Mouse (Mus musculus) thymus, postnatal 25 days (tissue): ENCODE results near the gene Gabpa.

ENCODE experiments used
- DNase-seq: peaks from one replicate; pipeline ENCODE4 v3.0.0; 2022

Gabpa gene

DNA sequence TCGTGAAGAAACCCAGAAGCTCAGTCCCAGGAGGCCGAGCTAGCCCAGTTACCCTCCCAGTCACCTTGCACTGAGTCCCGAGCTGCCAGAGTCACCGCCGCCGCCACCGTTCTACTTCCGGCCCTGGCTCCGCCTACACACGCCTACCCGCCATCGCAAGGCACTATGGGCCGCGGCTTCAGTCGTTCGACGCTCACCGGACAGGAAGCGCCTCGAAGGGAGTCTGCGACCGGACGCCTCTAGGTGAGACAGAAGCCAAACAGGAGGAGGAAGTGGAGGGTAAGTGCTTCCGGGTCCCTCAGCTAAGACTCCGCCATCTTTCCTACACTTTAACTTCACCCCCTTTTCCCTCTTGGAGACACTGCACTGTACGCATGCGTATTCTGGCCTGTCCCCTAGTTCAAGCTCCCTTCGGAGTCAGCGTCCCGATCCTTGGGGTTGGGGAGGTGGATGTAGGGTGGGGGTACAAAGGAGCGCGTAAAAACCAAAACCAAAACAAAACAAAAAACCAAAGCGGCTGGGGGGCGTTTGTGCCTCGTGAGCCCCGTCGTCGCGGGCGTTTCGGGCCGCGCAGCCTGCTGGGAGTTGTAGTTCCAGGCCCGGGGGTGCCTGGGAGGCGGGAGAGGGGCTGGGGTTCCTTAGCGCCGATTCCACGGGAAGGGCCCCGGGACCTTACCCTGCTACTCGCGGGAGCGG is at the start of gene Gabpa:
Gene Gabpa, plus strand, starts transcription at position 181 of the 696 bp plus-strand sequence.
- DNase-seq: peak; percentile 90

DNA sequence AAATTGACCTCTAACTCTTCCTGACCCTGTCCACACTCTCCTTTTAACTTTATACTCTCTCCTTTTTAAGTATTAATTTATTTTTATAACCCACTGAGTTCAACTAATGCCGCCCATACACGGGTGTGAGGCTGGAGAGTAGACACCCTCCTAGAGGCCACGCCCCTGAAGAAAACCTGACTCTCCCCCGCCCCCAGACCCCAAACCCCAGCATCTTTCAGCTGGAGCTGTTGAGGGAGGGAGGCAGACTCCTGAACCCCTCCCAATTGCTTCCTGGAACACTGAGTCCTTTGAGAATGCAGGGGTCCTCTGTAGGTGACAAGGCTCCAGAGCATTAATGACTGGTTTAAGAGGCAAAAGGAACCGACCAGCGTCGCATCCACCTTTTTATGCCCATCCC is 49.8 kb upstream of the Gabpa start:
- no peak for DNase-seq

DNA sequence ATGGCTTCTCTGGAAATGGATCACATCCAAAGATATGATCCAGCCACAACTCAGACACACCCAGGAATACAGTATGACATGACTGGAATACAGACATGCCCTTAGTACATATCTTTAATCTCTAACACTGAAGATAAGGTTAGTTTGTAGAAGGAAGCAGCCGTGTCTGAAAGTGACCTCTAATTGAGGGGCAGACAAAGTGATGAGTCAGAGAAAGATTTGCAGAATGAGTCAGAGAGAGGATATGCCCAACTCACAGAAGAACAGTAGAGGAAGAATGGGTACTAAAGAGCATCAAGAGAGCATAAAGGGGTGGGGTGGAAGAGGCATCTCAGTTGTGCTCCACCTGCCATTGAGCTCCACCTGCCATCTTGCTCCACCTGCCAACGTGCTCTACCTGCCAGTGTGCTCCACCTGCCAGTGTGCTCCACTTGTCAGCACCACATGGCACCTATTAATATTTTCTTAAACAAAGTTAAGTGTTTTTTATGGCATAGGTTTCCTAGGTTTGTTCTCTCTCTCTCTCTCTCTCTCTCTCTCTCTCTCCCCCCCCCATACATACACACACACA is 44.0 kb upstream of the Gabpa start:
- no peak for DNase-seq

DNA sequence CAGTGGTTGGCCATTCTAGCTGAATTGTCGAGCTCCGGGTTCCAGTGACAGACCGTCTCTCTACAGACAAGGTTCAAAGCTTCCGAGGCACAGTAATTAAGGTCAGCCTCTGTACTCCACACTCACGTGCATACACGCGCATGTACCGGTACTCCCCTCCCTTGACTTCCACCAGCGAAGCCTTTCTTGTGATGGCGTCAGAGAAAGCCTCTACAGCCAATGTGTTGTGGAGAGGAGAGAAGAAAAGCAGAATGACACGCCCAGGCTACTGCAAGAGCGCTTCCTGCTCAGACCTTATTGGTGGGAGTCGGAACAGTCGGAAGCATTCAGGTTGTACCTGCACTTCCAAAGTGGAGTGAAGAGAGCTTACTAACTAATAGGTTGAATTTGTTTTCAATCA is 41.3 kb upstream of the Gabpa start:
- no peak for DNase-seq

DNA sequence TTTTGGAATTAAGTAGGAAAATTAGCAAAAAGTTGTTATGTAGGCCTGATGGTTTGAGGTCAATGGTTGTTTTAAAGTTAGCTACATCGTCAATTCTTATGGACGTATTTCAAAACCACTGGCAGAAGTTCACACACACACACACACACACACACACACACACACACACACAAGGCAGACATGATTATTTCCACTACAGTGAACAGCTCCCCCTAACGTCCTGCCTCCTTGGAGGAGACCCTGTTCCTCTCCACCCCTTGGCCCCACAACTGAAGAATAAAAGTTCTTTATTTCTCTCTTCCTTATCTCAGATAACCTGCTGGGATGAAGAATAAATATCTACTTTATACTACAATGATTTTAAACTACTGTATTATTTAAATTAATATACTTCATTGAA is 39.4 kb upstream of the Gabpa start:
- DNase-seq: no peak

DNA sequence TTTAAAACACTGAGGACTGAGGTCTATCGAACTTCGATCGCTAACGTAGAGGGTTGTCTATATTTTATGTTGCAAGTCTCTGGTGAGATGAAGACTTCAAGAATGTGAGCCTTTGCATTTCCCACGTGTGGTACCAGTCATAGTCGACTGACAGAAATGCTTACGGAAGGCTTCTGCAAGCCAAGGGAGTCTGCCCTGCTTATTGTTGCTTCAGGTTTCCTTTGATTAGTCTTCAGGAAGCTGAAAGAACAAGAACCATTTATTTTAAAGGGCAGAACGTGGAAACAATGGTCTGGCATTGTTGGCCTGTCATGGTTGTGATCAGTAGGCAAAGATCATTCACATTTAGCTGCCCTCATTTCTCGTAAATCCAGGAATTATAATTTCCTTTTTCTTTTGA is 38.0 kb upstream of the Gabpa start:
- no peak for DNase-seq

DNA sequence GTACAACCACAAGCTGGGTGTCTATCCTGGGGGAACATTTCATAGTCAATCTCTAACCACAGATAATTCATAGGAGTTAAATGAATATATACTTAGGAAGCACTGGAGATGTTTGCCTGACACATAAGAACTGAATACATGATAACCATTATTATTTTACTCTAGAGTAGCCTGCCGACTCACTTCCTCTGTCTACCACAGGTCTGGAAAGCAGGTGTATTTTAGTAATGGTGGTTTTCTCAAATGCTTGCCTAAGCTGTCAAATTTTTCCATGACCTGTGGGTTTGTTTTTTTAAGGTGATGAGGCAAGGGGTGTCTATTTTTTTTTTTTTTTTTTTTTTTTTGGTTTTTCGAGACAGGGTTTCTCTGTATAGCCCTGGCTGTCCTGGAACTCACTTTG is 34.7 kb upstream of the Gabpa start:
- DNase-seq: no peak

DNA sequence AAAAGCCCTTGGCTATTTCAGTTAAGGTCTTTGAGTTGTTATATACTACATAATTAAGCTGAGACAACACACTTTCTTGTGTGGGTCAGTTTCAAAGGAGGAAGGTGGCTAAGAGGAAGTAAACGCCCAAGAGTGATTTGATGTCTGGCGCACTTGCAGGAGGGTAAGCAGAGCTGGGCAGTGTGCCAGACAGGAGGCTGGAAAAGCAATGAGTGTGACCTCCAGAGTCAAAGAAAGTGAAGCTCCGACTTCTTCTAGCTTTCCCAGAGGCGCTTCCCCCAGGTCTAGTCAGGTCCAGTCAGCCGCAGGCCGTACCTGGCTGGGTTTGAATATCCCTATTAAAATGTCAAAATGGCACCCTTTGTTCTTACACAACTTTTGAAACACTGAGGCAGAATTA is 32.5 kb upstream of the Gabpa start:
- DNase-seq: no peak

DNA sequence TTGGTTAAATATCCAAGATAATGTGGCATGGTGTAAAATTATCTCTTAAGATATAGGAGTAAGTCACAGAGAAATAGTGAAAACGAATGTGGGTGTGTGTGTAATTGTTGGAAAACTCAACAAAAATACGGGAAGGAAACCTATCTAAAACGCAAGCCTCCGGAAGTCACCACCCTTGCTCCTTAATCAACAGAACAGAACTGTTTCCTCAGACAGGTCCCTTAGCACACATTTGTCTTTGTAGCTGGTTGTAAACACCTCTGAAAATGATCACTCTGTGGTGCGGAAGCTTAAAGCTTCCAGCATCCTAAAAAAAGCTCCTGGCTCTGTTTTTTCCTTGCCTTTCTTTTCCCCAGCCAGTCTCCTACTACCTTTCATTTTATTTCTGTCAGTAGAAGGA is 29.9 kb upstream of the Gabpa start:
- DNase-seq: no peak

DNA sequence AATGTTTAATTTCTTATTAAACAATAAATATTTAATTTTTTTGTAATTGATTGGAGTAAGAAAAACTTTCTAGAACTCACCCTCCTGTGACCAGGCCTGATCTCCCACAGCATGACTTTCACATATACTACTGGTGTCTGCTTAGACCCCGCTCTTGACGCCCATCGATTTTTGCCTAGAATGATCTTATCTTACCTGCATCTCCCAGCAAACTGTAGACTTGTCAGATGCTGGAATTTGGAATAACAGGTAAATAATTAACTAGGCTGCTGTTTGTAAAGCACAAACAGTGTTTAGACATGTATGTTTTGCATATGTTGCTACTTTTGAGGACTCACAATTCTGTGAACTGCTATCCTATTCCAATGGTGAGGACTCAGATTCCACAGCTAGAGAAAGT is 28.6 kb upstream of the Gabpa start:
- DNase-seq: no peak

DNA sequence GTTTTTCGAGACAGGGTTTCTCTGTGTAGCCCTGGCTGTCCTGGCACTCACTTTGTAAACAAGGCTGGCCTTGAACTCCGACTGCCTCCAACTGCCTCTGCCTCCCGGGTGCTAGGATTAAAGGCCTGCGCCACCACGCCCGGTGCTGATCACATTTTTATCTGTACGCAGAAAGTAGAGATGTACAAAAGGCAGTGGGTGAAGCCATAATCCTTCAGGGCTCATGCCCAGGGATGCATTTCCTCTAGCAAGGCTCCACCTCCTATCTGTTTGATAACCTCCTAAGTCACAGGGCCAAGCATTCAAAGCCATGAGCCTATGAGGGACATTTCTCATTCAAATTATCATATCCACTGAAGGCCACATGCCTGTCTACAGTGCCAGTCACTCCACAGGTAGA is 26.9 kb upstream of the Gabpa start:
- DNase-seq: no peak

DNA sequence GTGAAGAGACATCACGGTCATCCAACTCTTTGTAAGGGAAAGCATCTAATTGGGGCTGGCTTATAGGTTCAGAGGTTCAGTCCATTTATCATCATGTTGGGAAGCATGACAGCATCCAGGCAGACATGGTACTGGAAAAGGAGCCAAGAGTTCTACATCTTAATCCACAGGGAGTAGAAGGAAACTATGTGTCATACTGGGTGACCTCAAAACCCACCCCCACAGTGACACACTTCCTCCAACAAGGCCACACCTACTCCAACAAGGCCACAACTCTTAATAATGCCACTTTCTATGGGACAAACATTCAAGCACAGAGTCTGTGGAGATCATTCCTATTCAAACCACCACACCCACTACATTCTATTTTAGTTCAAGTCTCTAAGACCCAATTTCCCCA is 24.5 kb upstream of the Gabpa start:
- DNase-seq: no peak

DNA sequence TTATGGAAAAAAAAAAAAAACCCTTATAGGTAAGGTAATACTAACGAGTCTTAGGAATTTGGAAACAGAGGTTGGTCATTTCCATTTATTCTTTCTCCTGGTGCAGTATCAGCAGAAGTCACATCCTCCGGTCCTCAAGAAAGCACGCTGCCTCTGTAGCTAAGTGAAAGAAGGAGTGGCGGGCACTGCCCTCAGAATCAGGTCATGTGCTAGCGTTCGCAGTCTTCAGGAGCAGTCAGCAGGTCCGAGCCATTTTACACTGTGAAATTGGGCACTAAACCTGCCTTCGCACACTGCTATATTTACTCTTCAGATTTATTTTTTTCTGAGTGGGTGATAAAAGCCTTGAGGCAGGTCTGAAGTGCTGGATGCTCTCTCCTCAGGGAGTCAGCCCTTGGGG is 20.9 kb upstream of the Gabpa start:
- no peak for DNase-seq

DNA sequence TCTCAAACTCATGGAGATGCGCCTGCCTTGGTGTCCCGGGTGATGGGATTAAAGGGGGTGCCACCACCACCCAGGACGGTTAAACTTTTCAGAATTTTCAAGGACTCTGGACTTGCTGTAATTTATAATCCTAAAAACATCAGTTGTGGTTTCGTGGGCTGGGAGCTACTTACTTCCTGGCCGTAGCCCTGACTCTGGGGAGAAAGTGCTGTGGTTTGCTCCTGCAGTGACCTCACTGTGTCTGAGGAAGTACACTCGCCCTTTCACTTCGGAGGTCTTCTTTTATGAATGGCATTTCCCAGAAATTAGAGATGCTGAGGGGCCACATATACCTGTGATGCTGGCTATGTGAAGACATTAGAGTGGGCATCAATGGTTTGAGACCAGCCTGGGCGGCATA is 20.2 kb upstream of the Gabpa start:
- no peak for DNase-seq

DNA sequence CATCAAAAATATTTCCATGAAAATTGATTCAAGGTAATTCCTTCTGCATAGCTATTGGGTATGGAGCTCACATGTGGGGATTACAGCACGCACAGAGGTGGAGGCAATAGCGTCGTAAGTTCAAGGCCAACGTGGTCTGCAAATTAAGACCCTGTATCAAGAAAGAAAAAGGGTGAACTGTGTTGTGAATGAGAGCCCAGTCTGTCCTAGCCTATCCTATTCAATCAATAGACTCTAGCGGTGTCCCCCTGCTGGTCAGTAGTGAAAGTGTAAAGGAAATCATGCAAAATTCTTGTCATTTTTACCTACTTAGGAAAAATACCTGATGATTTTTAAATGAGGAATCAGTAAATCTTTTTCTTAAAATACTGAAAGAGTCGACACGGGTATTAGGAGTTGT is 17.3 kb upstream of the Gabpa start:
- peak; percentile 15 for DNase-seq

DNA sequence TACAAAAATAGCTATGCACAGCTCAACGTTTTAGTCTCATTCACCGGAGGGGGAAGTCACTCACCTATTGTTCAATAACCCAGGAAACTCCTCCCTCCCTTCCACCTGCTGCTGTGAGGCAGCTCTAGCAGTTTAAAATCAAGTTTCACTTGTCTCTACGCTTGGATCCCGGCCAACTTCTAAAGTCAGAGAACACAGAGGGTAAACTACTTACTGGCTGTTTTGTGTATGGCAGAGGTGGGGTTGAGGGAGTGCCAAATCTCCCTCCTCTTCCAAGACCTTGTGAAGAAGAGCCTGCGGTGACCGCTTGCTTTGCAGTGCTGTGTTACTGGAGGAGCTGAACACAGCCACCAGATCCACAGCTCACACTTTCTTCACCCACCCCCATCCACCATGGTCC is 9.7 kb upstream of the Gabpa start:
- no peak for DNase-seq

DNA sequence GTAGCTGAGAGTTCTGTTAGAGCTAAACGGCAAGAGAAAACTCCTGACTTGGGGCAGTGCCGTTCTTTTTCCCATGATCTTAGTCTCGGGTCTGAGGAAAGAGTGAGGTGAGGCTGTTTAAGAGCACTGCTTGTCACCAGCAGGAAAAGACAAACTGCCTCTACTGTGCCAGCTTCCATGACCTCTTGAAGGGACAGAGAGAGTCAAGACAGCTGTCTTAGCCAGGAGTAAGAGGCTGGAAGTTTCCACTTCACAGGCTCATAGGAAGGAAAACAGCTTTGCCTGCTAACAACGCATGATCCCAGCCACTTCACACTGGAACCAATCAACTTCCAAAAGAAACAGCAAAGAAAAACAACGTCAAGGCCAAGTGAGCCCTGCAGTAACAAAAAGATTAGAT is 3.0 kb upstream of the Gabpa start:
- no peak for DNase-seq

DNA sequence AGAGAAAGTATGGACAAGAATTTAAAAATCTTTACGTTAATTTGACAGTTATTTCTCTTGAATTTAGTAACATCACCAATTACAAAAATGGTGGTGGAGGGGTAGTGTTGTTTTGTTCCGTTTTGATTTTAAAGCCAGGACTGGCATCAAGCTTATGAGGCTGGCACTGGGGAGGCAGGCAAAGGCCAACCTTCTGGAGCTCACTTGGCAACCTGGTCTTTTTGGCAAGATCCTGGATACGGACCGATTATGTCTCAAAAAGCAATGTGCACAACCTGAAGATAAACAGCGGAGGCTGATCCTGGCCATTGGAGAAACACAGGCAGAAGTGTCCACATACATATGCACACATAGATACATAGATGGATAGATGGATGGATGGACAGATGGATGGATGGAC is 2.0 kb upstream of the Gabpa start:
- no peak for DNase-seq

DNA sequence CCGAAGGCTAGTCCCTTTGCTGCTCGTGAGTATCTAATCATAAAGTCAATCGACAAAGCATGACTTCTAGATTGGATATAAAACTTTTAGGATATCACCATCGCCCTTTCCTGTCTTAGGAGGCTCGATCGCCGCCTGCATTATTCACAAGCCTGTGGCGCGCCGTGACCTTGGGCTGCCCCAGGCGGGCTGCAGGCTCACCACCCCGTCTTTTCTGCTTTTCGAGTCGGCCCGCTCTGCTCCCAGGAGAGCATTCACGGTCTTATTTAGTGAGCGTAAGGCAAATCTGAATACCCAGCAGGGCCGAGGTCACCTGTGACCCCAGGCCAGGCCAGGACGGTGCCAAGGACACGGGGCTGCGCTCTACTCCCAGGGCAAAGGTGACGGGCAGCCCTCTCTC is 381 bp upstream of the Gabpa start:
- DNase-seq: no peak

DNA sequence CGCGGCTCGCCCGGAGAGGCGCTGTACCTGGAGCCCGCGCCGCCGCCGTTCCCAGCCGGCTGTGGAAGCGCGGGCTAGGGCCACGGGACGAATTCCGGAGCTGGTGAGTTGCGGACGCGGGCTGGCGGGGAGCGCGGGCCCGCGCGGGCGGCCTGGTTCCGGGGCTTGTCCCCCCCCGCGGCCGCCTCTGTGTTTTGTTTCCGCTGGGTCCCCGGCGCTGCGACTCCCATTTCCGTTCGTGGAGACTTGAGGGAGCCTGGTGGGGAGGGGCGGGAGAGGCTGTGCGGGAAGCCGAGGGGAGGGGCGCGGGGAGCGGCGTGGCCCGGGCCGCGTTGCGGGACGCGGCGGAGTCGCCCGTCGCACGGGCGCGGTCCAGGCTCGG is 707 bp downstream of the Gabpa start, which contains the start of gene Atp5j:
Gene Atp5j, minus strand, starts transcription at position 185 of the 382 bp plus-strand sequence.
- peak; percentile 83 for DNase-seq

DNA sequence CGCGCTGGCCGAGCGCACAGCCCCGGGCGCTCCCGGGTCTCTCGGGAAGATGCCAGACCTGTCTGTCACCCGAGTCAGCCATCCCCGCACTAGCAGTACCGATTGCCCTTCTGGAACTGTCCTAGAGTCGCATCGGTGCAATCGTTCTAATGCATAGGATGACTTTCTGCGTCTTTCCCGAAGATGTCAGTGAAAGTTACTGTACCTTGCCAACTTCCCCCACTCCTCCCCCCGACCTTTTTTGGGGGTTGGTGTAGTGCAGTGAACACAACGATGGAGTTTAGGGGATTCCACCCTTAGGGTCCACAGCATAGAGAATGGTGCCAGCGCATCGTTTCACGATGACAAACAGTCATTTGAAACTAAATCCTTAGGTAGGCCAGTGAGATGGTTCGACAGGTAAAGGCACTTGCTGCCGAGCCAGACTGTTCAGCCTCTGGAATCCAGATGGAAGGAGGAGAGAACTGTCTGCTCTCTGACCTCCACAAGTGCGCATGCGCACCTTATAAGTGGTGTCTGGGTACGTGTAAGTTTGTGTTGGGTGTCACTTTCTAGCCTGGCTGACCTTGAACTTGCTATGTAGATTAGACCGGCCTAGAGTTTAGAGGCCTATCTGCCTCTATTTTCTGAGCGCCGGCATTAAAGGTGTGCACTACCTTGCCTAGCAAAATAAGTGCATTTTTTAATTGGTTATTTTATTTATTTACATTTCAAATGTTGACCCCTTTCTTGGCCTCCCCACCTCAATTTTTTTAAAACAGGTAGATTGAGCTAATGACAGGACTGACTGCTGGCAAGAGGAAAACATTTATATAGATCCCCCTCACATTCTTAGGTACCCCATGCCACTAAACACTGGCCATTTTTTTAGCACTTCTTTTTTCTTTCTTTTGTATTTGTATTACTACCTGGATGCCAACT is 1.4 kb downstream of the Gabpa start:
- peak; percentile 58 for DNase-seq

DNA sequence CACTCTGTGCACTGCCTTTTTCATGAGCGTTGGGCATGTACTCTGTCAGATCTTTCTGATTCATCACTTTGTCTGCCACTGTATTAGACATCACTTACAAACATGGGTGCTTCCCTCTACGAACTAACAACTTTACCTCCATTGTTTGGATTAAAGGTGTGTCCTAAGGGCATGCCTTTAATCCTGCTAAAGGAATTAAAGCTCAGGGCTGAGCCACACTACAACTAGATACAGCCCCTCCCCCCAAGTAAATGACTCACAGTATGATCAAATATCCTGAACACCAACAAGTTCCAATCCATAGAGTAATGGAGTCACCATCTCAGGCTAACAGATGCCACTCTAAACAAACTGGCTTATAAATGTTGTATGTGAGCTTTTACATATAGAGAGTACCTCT is 3.9 kb downstream of the Gabpa start:
- DNase-seq: no peak

DNA sequence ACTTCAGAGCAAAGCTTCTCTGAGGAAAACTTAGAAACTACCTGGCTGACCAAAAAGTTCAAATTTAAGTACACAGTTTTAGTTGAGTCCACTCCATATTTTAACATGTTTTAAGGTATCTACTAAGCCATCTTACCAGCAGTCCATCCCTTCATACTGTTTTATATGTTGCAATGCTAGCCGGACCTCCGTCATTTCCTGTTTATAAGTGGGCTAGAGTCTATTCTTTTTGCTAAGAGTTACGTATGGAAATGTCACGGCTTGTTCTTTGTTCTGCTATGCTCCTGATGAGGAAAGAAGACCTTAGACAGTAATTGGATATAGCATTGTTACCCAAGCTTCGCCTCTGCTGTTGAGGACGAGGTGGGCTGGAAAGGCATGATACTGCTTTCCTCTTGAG is 18.8 kb downstream of the Gabpa start:
- no peak for DNase-seq

DNA sequence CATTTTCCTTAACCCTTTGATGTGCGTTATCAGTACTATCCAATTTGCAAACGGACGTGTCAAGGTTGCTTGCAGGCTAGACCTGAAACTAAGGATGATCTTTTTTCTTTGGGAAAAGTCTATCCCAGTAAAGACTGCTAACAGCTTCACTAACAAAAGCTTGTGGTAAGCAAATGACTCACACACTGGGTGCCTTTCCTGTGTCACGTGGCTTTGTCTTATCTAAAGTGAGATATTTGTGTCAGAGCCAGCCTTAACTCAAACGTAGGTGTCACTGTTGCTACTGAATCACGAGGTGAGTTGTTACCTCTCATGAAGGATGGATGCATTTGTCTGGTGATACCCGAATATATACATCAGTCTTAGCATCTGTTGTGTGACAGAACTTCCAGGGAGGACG is 29.9 kb downstream of the Gabpa start:
- no peak for DNase-seq
